Mouse (Mus musculus): ENCODE measurements around the gene Tpsg1. TPM values are rescaled to one million over a fixed set of nuclear protein-coding genes. Genes with fewer than 3 reads are reported as not detected.

Tpsg1 gene
- polyA plus RNA-seq, 1 experiment from 2014 or later = 0.98 TPM

GRCm38 (mm10) chr17:25410180-25410579, 41.1 kb downstream of the Tpsg1 start:
- Histone ChIP-seq H3K27ac (ENCODE audit: low read length) (no peak overlapping the region), H3K27me3 (ENCODE audit: control insufficient read depth, insufficient read depth, low read length) (no peaks in the 10 kb centered on the region), H3K9me3 (ENCODE audit: control insufficient read depth, low read depth, low read length) (no peaks in the 10 kb centered on the region), H3K4me3 (ENCODE audit: low read depth, low read length) (no peak overlapping the region), H3K36me3 (ENCODE audit: control insufficient read depth, insufficient read depth, low read length) (no peaks in the 10 kb centered on the region), H3K4me1 (ENCODE audit: control insufficient read depth, insufficient read depth, low read length) (peaks cover 39% of the 10 kb centered on the region), H3K9ac (replicated peaks; ENCODE audit: low read depth, low read length) (no peak overlapping the region), H3K4me2 (replicated peaks; ENCODE audit: low read depth, low read length) (no peak overlapping the region)
- no peak for ATAC-seq (ENCODE audit: insufficient number of reproducible peaks, insufficient read depth, low FRiP score, low read depth)
- 63% methylated on average over 6 of the region's 6 CpGs for WGBS

- Histone ChIP-seq H3K27ac (ENCODE audit: low read length) (no peak overlapping the region; the same call in 1 of the 2 replicates), H3K27me3 (ENCODE audit: control insufficient read depth, insufficient read depth, low read length) (no peaks in the 10 kb centered on the region), H3K4me2 (replicated peaks; ENCODE audit: low read depth, low read length) (no peak overlapping the region), H3K4me3 (ENCODE audit: low read depth, low read length) (no peak overlapping the region), H3K36me3 (ENCODE audit: control insufficient read depth, insufficient read depth, low read length) (no peaks in the 10 kb centered on the region), H3K4me1 (ENCODE audit: control insufficient read depth, insufficient read depth, low read length) (peaks cover 39% of the 10 kb centered on the region), H3K9me3 (ENCODE audit: control insufficient read depth, low read depth, low read length) (no peaks in the 10 kb centered on the region), H3K9ac (replicated peaks; ENCODE audit: low read depth, low read length) (no peak overlapping the region)
- WGBS = 39% methylated on average over 7 of the region's 7 CpGs
- ATAC-seq (ENCODE audit: insufficient number of reproducible peaks, insufficient read depth, low FRiP score, low read depth) = no peak
Observed at GRCm38 (mm10) chr17:25410786-25411185, 41.7 kb downstream of the Tpsg1 start.

GRCm38 (mm10) chr17:25411251-25411650, 42.2 kb downstream of the Tpsg1 start:
- Histone ChIP-seq H3K9ac (replicated peaks; ENCODE audit: low read depth, low read length) (no peak overlapping the region), H3K27me3 (ENCODE audit: control insufficient read depth, insufficient read depth, low read length) (no peaks in the 10 kb centered on the region), H3K27ac (ENCODE audit: low read length) (no peak overlapping the region; the same call in 1 of the 2 replicates), H3K4me1 (ENCODE audit: control insufficient read depth, insufficient read depth, low read length) (peaks cover 39% of the 10 kb centered on the region), H3K36me3 (ENCODE audit: control insufficient read depth, insufficient read depth, low read length) (no peaks in the 10 kb centered on the region), H3K4me3 (ENCODE audit: low read depth, low read length) (no peak overlapping the region), H3K9me3 (ENCODE audit: control insufficient read depth, low read depth, low read length) (no peaks in the 10 kb centered on the region), H3K4me2 (replicated peaks; ENCODE audit: low read depth, low read length) (no peak overlapping the region)
- ATAC-seq (ENCODE audit: insufficient number of reproducible peaks, insufficient read depth, low FRiP score, low read depth) = no peak
- WGBS = 40% methylated on average over 4 of the region's 4 CpGs

- 67% methylated on average over 4 of the region's 4 CpGs for whole genome bisulfite sequencing
- Histone ChIP-seq H3K36me3 (ENCODE audit: control insufficient read depth, insufficient read depth, low read length) (no peaks in the 10 kb centered on the region), H3K9ac (replicated peaks; ENCODE audit: low read depth, low read length) (no peak overlapping the region), H3K4me3 (ENCODE audit: low read depth, low read length) (no peak overlapping the region), H3K9me3 (ENCODE audit: control insufficient read depth, low read depth, low read length) (no peaks in the 10 kb centered on the region), H3K27me3 (ENCODE audit: control insufficient read depth, insufficient read depth, low read length) (no peaks in the 10 kb centered on the region), H3K4me2 (replicated peaks; ENCODE audit: low read depth, low read length) (no peak overlapping the region), H3K27ac (ENCODE audit: low read length) (no peak overlapping the region), H3K4me1 (ENCODE audit: control insufficient read depth, insufficient read depth, low read length) (peaks cover 45% of the 10 kb centered on the region)
- ATAC-seq (ENCODE audit: insufficient number of reproducible peaks, insufficient read depth, low FRiP score, low read depth) = no peak
Observed at GRCm38 (mm10) chr17:25414209-25414608, 45.1 kb downstream of the Tpsg1 start.

- 23% methylated on average over 3 of the region's 3 CpGs for WGBS
- Histone ChIP-seq H3K9ac (replicated peaks; ENCODE audit: low read depth, low read length) (no peak overlapping the region), H3K27me3 (ENCODE audit: control insufficient read depth, insufficient read depth, low read length) (no peaks in the 10 kb centered on the region), H3K9me3 (ENCODE audit: control insufficient read depth, low read depth, low read length) (no peaks in the 10 kb centered on the region), H3K36me3 (ENCODE audit: control insufficient read depth, insufficient read depth, low read length) (no peaks in the 10 kb centered on the region), H3K27ac (ENCODE audit: low read length) (peak overlapping the region; percentile 67; the same call in 1 of the 2 replicates), H3K4me1 (ENCODE audit: control insufficient read depth, insufficient read depth, low read length) (peaks cover 48% of the 10 kb centered on the region), H3K4me2 (replicated peaks; ENCODE audit: low read depth, low read length) (no peak overlapping the region), H3K4me3 (ENCODE audit: low read depth, low read length) (no peak overlapping the region)
- ATAC-seq (ENCODE audit: insufficient number of reproducible peaks, insufficient read depth, low FRiP score, low read depth) = no peak
Observed at GRCm38 (mm10) chr17:25414917-25415316, 45.8 kb downstream of the Tpsg1 start.

GRCm38 (mm10) chr17:25415421-25415913, 46.4 kb downstream of the Tpsg1 start:
- Histone ChIP-seq H3K9me3 (ENCODE audit: control insufficient read depth, low read depth, low read length) (no peaks in the 10 kb centered on the region), H3K27ac (ENCODE audit: low read length) (peak overlapping the region; percentile 67), H3K4me1 (ENCODE audit: control insufficient read depth, insufficient read depth, low read length) (peaks cover 50% of the 10 kb centered on the region), H3K27me3 (ENCODE audit: control insufficient read depth, insufficient read depth, low read length) (no peaks in the 10 kb centered on the region), H3K4me2 (replicated peaks; ENCODE audit: low read depth, low read length) (no peak overlapping the region), H3K9ac (replicated peaks; ENCODE audit: low read depth, low read length) (no peak overlapping the region; the same call in 1 of the 2 replicates), H3K36me3 (ENCODE audit: control insufficient read depth, insufficient read depth, low read length) (no peaks in the 10 kb centered on the region), H3K4me3 (ENCODE audit: low read depth, low read length) (no peak overlapping the region)
- WGBS = 9% methylated on average over 6 of the region's 6 CpGs
- peak; percentile 43; the same call in 1 of the 2 replicates for ATAC-seq (ENCODE audit: insufficient number of reproducible peaks, insufficient read depth, low FRiP score, low read depth)

- H3K9me3 ChIP-seq (ENCODE audit: control insufficient read depth, low read depth, low read length) = no peaks in the 10 kb centered on the region
- no peak overlapping the region; the same call in 1 of the 2 replicates for H3K4me2 ChIP-seq (replicated peaks; ENCODE audit: low read depth, low read length)
- 10% methylated on average over 3 of the region's 3 CpGs for WGBS
- H3K4me1 ChIP-seq (ENCODE audit: control insufficient read depth, insufficient read depth, low read length) = peaks cover 46% of the 10 kb centered on the region
- no peaks in the 10 kb centered on the region for H3K36me3 ChIP-seq (ENCODE audit: control insufficient read depth, insufficient read depth, low read length)
- no peaks in the 10 kb centered on the region for H3K27me3 ChIP-seq (ENCODE audit: control insufficient read depth, insufficient read depth, low read length)
- no peak overlapping the region for H3K9ac ChIP-seq (replicated peaks; ENCODE audit: low read depth, low read length)
- H3K27ac ChIP-seq (ENCODE audit: low read length) = peak overlapping the region; percentile 67; the same call in 1 of the 2 replicates
- H3K4me3 ChIP-seq (ENCODE audit: low read depth, low read length) = no peak overlapping the region
- peak; percentile 24; the same call in 1 of the 2 replicates for ATAC-seq (ENCODE audit: insufficient number of reproducible peaks, insufficient read depth, low FRiP score, low read depth)
Observed at GRCm38 (mm10) chr17:25416219-25416618, 47.1 kb downstream of the Tpsg1 start.

GRCm38 (mm10) chr17:25417990-25418389, 48.9 kb downstream of the Tpsg1 start:
- Histone ChIP-seq H3K4me3 (ENCODE audit: low read depth, low read length) (no peak overlapping the region), H3K9ac (replicated peaks; ENCODE audit: low read depth, low read length) (no peak overlapping the region), H3K9me3 (ENCODE audit: control insufficient read depth, low read depth, low read length) (no peaks in the 10 kb centered on the region), H3K27ac (ENCODE audit: low read length) (no peak overlapping the region), H3K36me3 (ENCODE audit: control insufficient read depth, insufficient read depth, low read length) (peaks cover 6% of the 10 kb centered on the region; the same call in 1 of the 2 replicates), H3K4me2 (replicated peaks; ENCODE audit: low read depth, low read length) (no peak overlapping the region), H3K4me1 (ENCODE audit: control insufficient read depth, insufficient read depth, low read length) (peaks cover 46% of the 10 kb centered on the region), H3K27me3 (ENCODE audit: control insufficient read depth, insufficient read depth, low read length) (no peaks in the 10 kb centered on the region)
- no peak for ATAC-seq (ENCODE audit: insufficient number of reproducible peaks, insufficient read depth, low FRiP score, low read depth)
- 62% methylated on average over 6 of the region's 6 CpGs for WGBS

- Histone ChIP-seq H3K4me2 (replicated peaks; ENCODE audit: low read depth, low read length) (no peak overlapping the region), H3K27ac (ENCODE audit: low read length) (no peak overlapping the region), H3K36me3 (ENCODE audit: control insufficient read depth, insufficient read depth, low read length) (peaks cover 6% of the 10 kb centered on the region; the same call in 1 of the 2 replicates), H3K4me1 (ENCODE audit: control insufficient read depth, insufficient read depth, low read length) (peaks cover 46% of the 10 kb centered on the region), H3K4me3 (ENCODE audit: low read depth, low read length) (no peak overlapping the region), H3K9ac (replicated peaks; ENCODE audit: low read depth, low read length) (no peak overlapping the region), H3K27me3 (ENCODE audit: control insufficient read depth, insufficient read depth, low read length) (no peaks in the 10 kb centered on the region), H3K9me3 (ENCODE audit: control insufficient read depth, low read depth, low read length) (no peaks in the 10 kb centered on the region)
- 24% methylated on average over 9 of the region's 9 CpGs for WGBS
- ATAC-seq (ENCODE audit: insufficient number of reproducible peaks, insufficient read depth, low FRiP score, low read depth) = no peak
Observed at GRCm38 (mm10) chr17:25418926-25419325, 49.9 kb downstream of the Tpsg1 start.
